Mouse (Mus musculus) liver, embryonic 14.5 days (tissue): Measurements from ENCODE around the gene Mpi.

ENCODE experiments used
- CTCF ChIP-seq: IDR thresholded peaks from 2 replicates; pipeline ENCODE4 v1.5.1; 2016; ENCODE audit warnings: antibody characterized with exemption, low read depth, control low read depth
- EP300 ChIP-seq: IDR thresholded peaks from 2 replicates; pipeline ENCODE4 v1.6.1; 2016; ENCODE audit warnings: antibody characterized with exemption, low read depth

GRCm38 (mm10) chr9:57497236-57497635 lies 55.3 kb downstream of the Mpi start:
- TF ChIP-seq CTCF (no peak), EP300 (no peak)
